Mouse (Mus musculus) mammary gland, adult 2 months (tissue): ENCODE results near the gene Golph3l. TPM values are rescaled to one million over a fixed set of nuclear protein-coding genes. Genes with fewer than 3 reads are reported as not detected.

Source experiments
- polyA plus RNA-seq: library from polyadenylated mRNA; depleted of rRNA; stranded (reverse); fragments of >200 nt; gene quantifications from 2 replicates; pipeline ENCODE4 v1.2.3, GENCODE M21; 2012; ENCODE audit warnings: low replicate concordance; rRNA removed

Golph3l gene
- 4.0 and 8.2 TPM in 2 replicates for polyA plus RNA-seq

DNA sequence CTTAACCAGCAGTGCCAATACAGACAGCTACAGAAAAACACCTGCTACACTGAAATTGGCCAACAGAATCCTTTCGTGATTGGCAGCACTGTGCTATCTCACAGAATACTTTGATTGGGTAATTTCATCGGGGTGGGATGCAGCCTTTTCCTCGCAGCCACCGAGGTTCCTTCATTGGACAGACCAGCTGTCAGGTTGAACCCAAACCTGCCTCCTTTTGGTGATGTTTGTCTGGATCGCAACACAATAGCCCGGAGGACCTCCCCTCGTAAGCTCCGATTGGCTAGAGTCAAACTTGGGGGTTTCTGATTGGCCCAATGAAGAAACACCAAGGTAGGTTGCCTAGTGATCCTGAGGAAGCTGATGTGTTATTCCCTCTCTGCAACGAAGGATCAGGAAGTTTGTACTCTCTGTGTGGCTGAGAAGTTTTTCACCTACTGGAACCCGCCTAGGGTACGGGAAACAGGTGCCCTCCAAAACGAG lies at the start of gene Golph3l:
Gene Golph3l, plus strand, starts transcription at position 331 of the 483 bp plus-strand sequence.

GRCm38 (mm10) chr3:95559437-95559836 lies 29.3 kb upstream of the Golph3l start, which contains the start of gene Hormad1:
TSS of gene Hormad1 (plus strand) at chr3:95559677.

DNA sequence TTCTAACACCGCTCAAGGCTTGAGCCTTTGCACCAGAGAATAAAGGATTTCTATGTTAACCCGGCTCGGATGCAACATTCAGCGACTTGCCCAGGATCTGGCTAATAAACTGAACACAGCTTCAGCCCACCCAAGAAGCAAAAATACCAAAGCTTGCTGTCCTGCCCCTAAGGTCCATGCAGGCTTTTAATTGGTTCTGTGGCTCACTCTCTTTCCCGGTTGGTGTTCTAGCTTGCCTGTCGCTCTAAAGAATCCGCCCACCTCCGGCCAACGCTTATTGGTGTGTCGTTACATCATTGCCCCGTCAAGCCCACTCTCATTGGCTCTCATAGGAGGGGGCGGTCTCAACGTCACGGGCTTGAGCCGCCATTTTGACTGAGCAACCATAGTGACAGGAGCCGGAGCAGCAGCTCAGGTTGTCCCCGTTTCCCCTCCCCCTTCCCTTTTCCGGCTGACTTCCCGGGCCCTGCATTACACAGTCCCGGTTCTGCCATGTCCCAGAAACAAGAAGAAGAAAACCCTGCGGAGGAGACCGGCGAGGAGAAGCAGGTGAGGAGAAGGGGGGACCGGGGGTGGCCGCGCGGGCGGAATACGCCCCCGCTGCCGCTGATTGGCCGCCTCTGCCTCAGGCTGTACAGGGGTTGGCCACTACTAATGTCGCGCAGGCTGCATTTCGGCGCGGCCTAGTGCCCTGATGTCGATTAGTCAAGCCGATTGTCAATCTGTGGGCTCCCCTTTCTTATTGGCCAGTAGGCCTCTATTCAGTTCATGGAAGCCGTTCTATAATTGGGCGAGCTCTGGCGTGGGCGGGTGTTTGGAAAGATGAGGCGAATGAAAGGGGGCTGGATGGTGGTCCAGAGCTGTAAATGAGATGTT lies 36.1 kb downstream of the Golph3l start, which contains the start of gene Ensa:
Gene Ensa, plus strand, starts transcription at position 366 of the 876 bp plus-strand sequence.

DNA sequence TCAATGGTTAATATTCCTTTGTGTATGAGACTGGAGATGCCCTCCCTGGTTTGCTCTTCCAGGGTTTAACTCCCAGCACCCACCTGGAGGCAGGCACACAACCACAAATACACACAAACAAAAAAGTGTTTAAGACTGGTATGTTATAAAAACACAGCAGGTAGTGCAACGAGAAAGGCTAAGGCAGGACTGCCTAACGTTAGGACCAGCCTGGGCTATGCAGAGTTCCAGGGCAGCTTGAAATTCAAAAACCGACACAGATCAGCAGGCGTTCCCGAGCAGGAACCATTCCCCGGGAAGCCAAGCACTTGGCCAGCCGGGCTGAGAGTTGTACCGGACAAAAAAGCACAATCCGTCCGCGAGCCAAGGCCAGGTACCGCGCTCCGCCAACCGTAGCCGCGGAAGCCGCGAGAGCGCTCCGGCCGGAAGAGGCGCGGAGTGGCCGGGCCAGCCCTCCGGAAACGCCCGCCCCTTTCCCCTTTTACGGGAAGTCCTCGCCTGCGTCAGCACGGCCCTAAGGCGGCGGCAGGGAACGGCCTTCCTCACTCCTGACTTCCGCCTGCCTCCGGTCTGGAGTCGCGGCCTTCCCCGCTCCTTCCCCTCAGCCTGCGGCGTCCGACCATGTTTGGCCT lies 69.6 kb downstream of the Golph3l start, which contains the start of gene Mcl1:
Gene Mcl1, plus strand, starts transcription at position 553 of the 632 bp plus-strand sequence.

Other genes starting within 250 kb of the Golph3l start
- 10.2 and 20.4 TPM in 2 replicates for gene Setdb1, start 231.7 kb upstream of the Golph3l start, polyA plus RNA-seq
- gene 4930558C23Rik, start 186.1 kb upstream of the Golph3l start, polyA plus RNA-seq: not detected in 2 replicates
- 44.8 and 49.7 TPM in 2 replicates for gene Arnt, start 154.5 kb upstream of the Golph3l start, polyA plus RNA-seq
- 25.3 and 52.6 TPM in 2 replicates for gene Ctsk, start 89.7 kb upstream of the Golph3l start, polyA plus RNA-seq
- gene Ctss, start 62.1 kb upstream of the Golph3l start, polyA plus RNA-seq: 38.3 and 57.6 TPM in 2 replicates
- not detected in 2 replicates for gene Hormad1, start 29.3 kb upstream of the Golph3l start, polyA plus RNA-seq
- gene Ensa, start 36.1 kb downstream of the Golph3l start, polyA plus RNA-seq: 7.5 and 10.8 TPM in 2 replicates
- gene Mcl1, start 69.9 kb downstream of the Golph3l start, polyA plus RNA-seq: 44.9 and 263 TPM in 2 replicates
- gene Adamtsl4, start 99.0 kb downstream of the Golph3l start, polyA plus RNA-seq: 32.7 and 34.1 TPM in 2 replicates
- 535 and 688 TPM in 2 replicates for gene Ecm1, start 150.6 kb downstream of the Golph3l start, polyA plus RNA-seq
- gene Tars2, start 171.3 kb downstream of the Golph3l start, polyA plus RNA-seq: 30.0 and 32.6 TPM in 2 replicates
- 9.7 and 14.1 TPM in 2 replicates for gene Rprd2, start 229.9 kb downstream of the Golph3l start, polyA plus RNA-seq